Mouse (Mus musculus) G1E (cell line): ENCODE measurements around the gene Dpf3.

Experiments
- CTCF ChIP-seq: IDR thresholded peaks from 2 replicates; pipeline ENCODE4 v1.5.1; 2012; ENCODE audit warnings: low read depth, low read length, inconsistent platforms, mixed read lengths
- GATA1 ChIP-seq: IDR thresholded peaks from 2 replicates; pipeline ENCODE4 v1.6.1; 2012; ENCODE audit warnings: borderline replicate concordance, low read length, inconsistent platforms, mixed read lengths
- POLR2AphosphoS5 ChIP-seq: IDR thresholded peaks from 2 replicates; pipeline ENCODE4 v1.6.1; 2012; ENCODE audit warnings: low read depth, low read length, inconsistent platforms; ENCODE audit not compliant: insufficient replicate concordance

DNA sequence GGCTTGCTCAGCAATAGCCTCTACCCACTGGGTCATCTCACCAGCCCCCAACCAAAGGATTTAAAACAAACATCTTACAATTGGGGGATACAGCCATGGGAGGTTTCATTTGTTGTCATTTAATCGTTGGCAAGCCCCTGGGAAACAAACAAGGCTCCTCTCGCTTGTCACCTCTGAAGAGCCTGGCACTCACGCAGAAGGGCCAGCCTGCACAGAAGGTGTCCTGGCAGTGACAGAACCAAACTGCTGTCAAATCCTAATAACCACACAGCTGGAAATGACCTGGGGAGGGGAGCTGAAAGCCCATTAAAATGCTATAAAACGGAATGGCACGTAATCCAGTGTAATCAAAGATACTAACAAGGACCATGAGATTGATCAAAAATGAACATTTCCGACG lies 114.4 kb downstream of the Dpf3 start:
- TF ChIP-seq CTCF (no peak), GATA1 (no peak), POLR2AphosphoS5 (no peak)
